Mouse (Mus musculus): ENCODE results near the gene C2cd2l.
"Not testable (repeated sequence)": the region's sequence is repeated elsewhere in the genome, so short reads cannot be mapped to it uniquely, and the experiment has no call there.

Gene C2cd2l

GRCm38 (mm10) chr9:44335331-44336092 lies 15.4 kb upstream of the C2cd2l start:
- peak in 1 of 2 experiments; percentile 36 for DNase-seq

- DNase-seq: peak; percentile 96 to 100
These were observed 14.6 kb upstream of the C2cd2l start, which contains the start of gene H2afx for GRCm38 (mm10) chr9:44334396-44335330. H2afx (plus strand) TSS chr9:44334694.

- DNase-seq: no peak
These were observed 13.0 kb upstream of the C2cd2l start for GRCm38 (mm10) chr9:44332918-44333638.

GRCm38 (mm10) chr9:44330736-44331135 lies 10.7 kb upstream of the C2cd2l start:
- no peak for DNase-seq

GRCm38 (mm10) chr9:44327926-44328325 lies 7.8 kb upstream of the C2cd2l start:
- no peak for DNase-seq

- peak in 1 of 2 experiments; percentile 33 for DNase-seq
These were observed 7.1 kb upstream of the C2cd2l start for GRCm38 (mm10) chr9:44327064-44327711.

- DNase-seq: peak; percentile 83 to 92
These were observed 6.4 kb upstream of the C2cd2l start for GRCm38 (mm10) chr9:44326371-44327063.

- no peak for DNase-seq
These were observed 5.8 kb upstream of the C2cd2l start, which contains the start of gene Dpagt1 for GRCm38 (mm10) chr9:44325768-44326370. Dpagt1 (plus strand) TSS chr9:44326019.

GRCm38 (mm10) chr9:44325032-44325767 lies 5.1 kb upstream of the C2cd2l start:
- DNase-seq: not testable (repeated sequence)

GRCm38 (mm10) chr9:44324147-44324546 lies 4.1 kb upstream of the C2cd2l start:
- no peak for DNase-seq

- DNase-seq: not testable (repeated sequence)
These were observed 3.6 kb upstream of the C2cd2l start for GRCm38 (mm10) chr9:44323656-44324055.

- DNase-seq: no peak
These were observed 681 bp upstream of the C2cd2l start for GRCm38 (mm10) chr9:44320799-44321133.

- DNase-seq: peak in 1 of 2 experiments; percentile 37
These were observed 789 bp downstream of the C2cd2l start for GRCm38 (mm10) chr9:44319105-44319886.

- DNase-seq: no peak
These were observed 1.3 kb downstream of the C2cd2l start for GRCm38 (mm10) chr9:44318826-44319095.

- DNase-seq: no peak
These were observed 1.8 kb downstream of the C2cd2l start for GRCm38 (mm10) chr9:44318076-44318825.

GRCm38 (mm10) chr9:44317452-44317851 lies 2.6 kb downstream of the C2cd2l start:
- no peak for DNase-seq

GRCm38 (mm10) chr9:44314910-44315309 lies 5.2 kb downstream of the C2cd2l start:
- DNase-seq: no peak

GRCm38 (mm10) chr9:44314257-44314547 lies 5.9 kb downstream of the C2cd2l start:
- no peak for DNase-seq

GRCm38 (mm10) chr9:44313476-44314256 lies 6.4 kb downstream of the C2cd2l start:
- peak; percentile 45 to 60 for DNase-seq

Measured in cerebellum, adult 18-20 months (tissue).